Comparison of ENCODE assay signal across 11 mouse cellular contexts in genomic region chr4:149877202-149877601, GRCm38 (mm10).
DNase-seq lines count a peak whose midpoint lies in the region; ATAC-seq and TF ChIP-seq lines count a peak whose summit lies in the region.
"Had no signal": no experiment of that assay in that cellular context is flagged by ENCODE, and none has a peak within 500 bp of the region (broad histone marks: within the 10 kb centered on the region; RNA-seq: fewer than 3 reads in every experiment).

No protein-coding gene starts in this region.

- intact Hi-C loops in heart, postnatal 10 days (cut with DNase I): no loop called here

- no peak for TF ChIP-seq CTCF in E14TG2a.4 (conservative IDR thresholded peaks at IDR 0.05; ENCODE audit: low read length)

- peak overlapping the region; percentile 66; the same call in 1 of the 2 replicates for H3K27ac ChIP-seq in hindbrain, embryonic 12.5 days
- H3K27ac ChIP-seq: liver, embryonic 13.5 days had no signal

- H3K36me3 ChIP-seq in E14TG2a.4 (ENCODE audit: insufficient read depth, low read length): no peaks in the 10 kb centered on the region
- no peaks in the 10 kb centered on the region for H3K36me3 ChIP-seq in hindbrain, embryonic 12.5 days
- H3K36me3 ChIP-seq: liver, embryonic 13.5 days had no signal

- H3K9me3 ChIP-seq in E14TG2a.4 (ENCODE audit: low read length): no peaks in the 10 kb centered on the region
- no peaks in the 10 kb centered on the region for H3K9me3 ChIP-seq in hindbrain, embryonic 12.5 days (replicated peaks)
- H3K9me3 ChIP-seq: liver, embryonic 13.5 days had no signal

- no peak overlapping the region for H3K9ac ChIP-seq in hindbrain, embryonic 12.5 days
- H3K9ac ChIP-seq: liver, embryonic 13.5 days had no signal

- peak; percentile 18; the same call in 1 of the 2 replicates for ATAC-seq in frontal cortex, adult (ENCODE audit: low TSS enrichment)
- peak; percentile 47 for ATAC-seq in hindbrain, embryonic 12.5 days (ENCODE audit: low FRiP score)
- ATAC-seq in megakaryocyte-erythroid progenitor cell, adult 5-6 weeks (replicated peaks; ENCODE audit: low FRiP score, low TSS enrichment, poor library complexity, severe bottlenecking): 0 out of 2 replicates have a peak, but pooled peaks have one; percentile 34
- ATAC-seq in monocyte, adult 5-6 weeks (replicated peaks; ENCODE audit: insufficient number of reproducible peaks, low FRiP score, low TSS enrichment, poor library complexity, severe bottlenecking): no peak

- no peak for DNase-seq in frontal cortex, postnatal 10 days (ENCODE audit: low spot score in 2 of 2)
- DNase-seq in heart, postnatal 10 days: no peak
- DNase-seq in gastrocnemius, adult 8-10 months (ENCODE audit: low spot score in 2 of 2): no peak
- DNase-seq: liver, embryonic 13.5 days; right cerebral cortex, postnatal 14 days; thymus, adult 2 months had no signal

- WGBS in hindbrain, embryonic 12.5 days: 44% methylated on average over 3 of the region's 3 CpGs

- H3K27me3 ChIP-seq in E14TG2a.4 (ENCODE audit: insufficient read depth, low read length): peaks cover 16% of the 10 kb centered on the region; the same call in 1 of the 2 replicates
- no peaks in the 10 kb centered on the region; the same call in 1 of the 2 replicates for H3K27me3 ChIP-seq in hindbrain, embryonic 12.5 days

- peaks cover 18% of the 10 kb centered on the region for H3K4me1 ChIP-seq in E14TG2a.4 (replicated peaks; ENCODE audit: low read depth, low read length)
- H3K4me1 ChIP-seq in hindbrain, embryonic 12.5 days: peaks cover 37% of the 10 kb centered on the region
- H3K4me1 ChIP-seq: liver, embryonic 13.5 days had no signal

- H3K4me2 ChIP-seq in hindbrain, embryonic 12.5 days (replicated peaks): no peak overlapping the region
- H3K4me2 ChIP-seq: liver, embryonic 13.5 days had no signal

- 0 out of 2 replicates have a peak overlapping the region, but pooled peaks have one; percentile 32 for H3K4me3 ChIP-seq in E14TG2a.4 (replicated peaks; ENCODE audit: low read length)
- no peak overlapping the region for H3K4me3 ChIP-seq in hindbrain, embryonic 12.5 days
- H3K4me3 ChIP-seq: liver, embryonic 13.5 days had no signal
